Mouse (Mus musculus) stomach, embryonic 15.5 days (tissue): Measurements from ENCODE around the gene Opa3. TPM values are rescaled to one million over a fixed set of nuclear protein-coding genes. Genes with fewer than 3 reads are reported as not detected.

ENCODE experiments used
- ATAC-seq: fragments of 200-750 bp; cut with Nextera tagmentation; 2 replicates; pipeline ENCODE4 v1.8.0; 2017; ENCODE audit warnings: low read depth, moderate number of reproducible peaks, moderate TSS enrichment; ENCODE audit not compliant: insufficient read depth, low FRiP score
- H3K27ac ChIP-seq: fragments of 300-500 bp; sonication (generic); 2 replicates; pipeline ENCODE4 v1.5.1; 2015; ENCODE audit warnings: mild to moderate bottlenecking, inconsistent platforms
- H3K27me3 ChIP-seq: fragments of 300-500 bp; sonication (generic); replicated peaks from 2 replicates; pipeline ENCODE4 v1.6.1; 2015; ENCODE audit warnings: inconsistent platforms
- H3K36me3 ChIP-seq: fragments of 300-500 bp; sonication (generic); 2 replicates; pipeline ENCODE4 v1.6.1; 2015; ENCODE audit warnings: inconsistent platforms
- H3K4me1 ChIP-seq: fragments of 300-500 bp; sonication (generic); 2 replicates; pipeline ENCODE4 v1.6.1; 2015; ENCODE audit warnings: inconsistent platforms
- H3K4me2 ChIP-seq: fragments of 300-500 bp; sonication (generic); 2 replicates; pipeline ENCODE4 v1.6.1; 2015; ENCODE audit warnings: mild to moderate bottlenecking, inconsistent platforms
- H3K4me3 ChIP-seq: fragments of 300-500 bp; sonication (generic); replicated peaks from 2 replicates; pipeline ENCODE4 v1.5.1; 2015; ENCODE audit warnings: inconsistent platforms
- H3K9ac ChIP-seq: fragments of 300-500 bp; sonication (generic); 2 replicates; pipeline ENCODE4 v1.6.1; 2015; ENCODE audit warnings: inconsistent platforms
- H3K9me3 ChIP-seq: fragments of 300-500 bp; sonication (generic); 2 replicates; pipeline ENCODE4 v1.6.1; 2016; ENCODE audit warnings: inconsistent platforms
- WGBS: fragments of 180-500 bp; shearing (Covaris S2); methylation state at CpG from one replicate; pipeline ENCODE4 v1.1.7; 2015; 5-methylcytosine and 5-hydroxymethylcytosine counted together
- microRNA counts: library from miRNA; unstranded; fragments of <30 nt; microRNA quantifications from one replicate; lab custom pipeline; 2016
- microRNA-seq: library from miRNA; unstranded; fragments of <30 nt; microRNA quantifications from one replicate; pipeline ENCODE4, GENCODE M21; 2016
- polyA plus RNA-seq: library from polyadenylated mRNA; unstranded; fragments of >200 nt; fragmentation: Nextera tagmentation; extraction: Ambion mirVana; gene quantifications from 2 replicates; pipeline ENCODE4 v1.2.1, GENCODE M21; 2015

The Opa3 gene
- polyA plus RNA-seq, 1 experiment from 2014 or later = 32.3 TPM

DNA sequence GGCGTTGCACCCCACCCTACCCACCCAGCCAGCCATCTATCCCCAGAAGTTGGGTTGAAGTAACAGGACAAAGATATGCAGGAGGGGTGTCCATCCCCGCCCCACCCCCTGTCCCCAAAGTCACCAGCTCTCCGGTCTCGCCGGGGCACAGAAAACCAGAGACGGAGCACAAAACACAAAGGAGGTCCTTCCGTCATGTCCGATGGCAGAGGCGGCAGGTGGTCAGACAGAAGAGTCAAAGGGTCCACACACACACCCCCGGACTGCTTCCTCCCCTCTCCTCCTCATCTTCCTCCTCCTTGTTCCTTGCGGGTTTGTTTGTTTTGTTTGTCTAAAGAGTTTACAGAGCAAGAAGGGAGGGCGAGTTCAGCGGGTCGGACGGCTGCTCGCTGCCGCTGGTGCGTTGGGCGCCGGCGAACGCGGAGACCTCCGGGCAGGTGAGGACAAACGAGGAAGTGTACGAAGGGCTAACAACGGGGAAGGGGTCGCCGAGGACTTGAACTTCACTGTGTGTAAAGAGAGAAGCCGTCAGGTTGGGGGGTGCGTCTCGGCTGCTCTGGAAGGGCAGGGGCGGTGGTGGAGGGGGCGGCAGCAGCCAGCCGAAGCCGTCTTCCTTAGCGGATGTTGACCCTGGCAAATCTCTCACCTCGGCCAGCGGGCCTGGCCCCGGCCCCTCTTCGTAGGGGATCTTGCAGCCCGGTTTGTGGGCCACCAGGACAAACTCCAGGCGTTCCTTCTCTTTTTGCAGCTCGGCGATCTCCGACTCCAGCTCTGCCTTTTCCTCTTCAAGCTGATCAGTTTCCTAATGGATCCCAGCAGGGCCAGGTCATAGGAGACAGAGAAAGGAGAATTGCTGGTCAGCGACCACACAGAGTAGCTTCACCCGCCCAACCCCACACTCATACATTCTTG is 76.6 kb downstream of the Opa3 start:
- Histone ChIP-seq H3K9me3 (no peaks in the 10 kb centered on the region), H3K36me3 (no peaks in the 10 kb centered on the region), H3K27ac (no peak overlapping the region), H3K4me2 (peak overlapping the region; percentile 63), H3K9ac (0 out of 2 replicates have a peak overlapping the region, but pooled peaks have one; percentile 5), H3K4me1 (peaks cover 43% of the 10 kb centered on the region), H3K27me3 (peaks cover 61% of the 10 kb centered on the region), H3K4me3 (peak overlapping the region; percentile 39)
- WGBS = 2% methylated on average over 47 of the region's 48 CpGs
- ATAC-seq = no peak

DNA sequence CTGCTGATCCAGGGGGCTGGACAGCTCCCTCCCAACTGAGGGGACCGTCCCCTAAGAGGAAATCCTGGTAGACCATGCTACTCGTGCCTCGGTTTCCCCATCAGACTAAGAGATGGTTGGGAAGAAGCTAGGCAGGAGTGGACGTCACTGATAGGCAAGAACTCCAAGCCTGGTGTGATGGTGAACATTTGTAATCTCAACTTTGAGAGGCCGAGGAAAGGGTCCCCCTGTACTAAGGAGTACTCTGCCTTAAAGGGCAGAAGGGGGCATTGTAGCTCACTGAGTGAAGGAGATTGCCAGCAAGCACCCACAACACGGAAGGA is 77.2 kb downstream of the Opa3 start:
- H3K9me3 ChIP-seq = no peaks in the 10 kb centered on the region
- peaks cover 44% of the 10 kb centered on the region for H3K4me1 ChIP-seq
- no peak overlapping the region for H3K4me3 ChIP-seq
- no peak overlapping the region for H3K4me2 ChIP-seq
- WGBS = 8% methylated on average over 6 of the region's 6 CpGs
- no peaks in the 10 kb centered on the region for H3K36me3 ChIP-seq
- no peak for ATAC-seq
- H3K27ac ChIP-seq = no peak overlapping the region
- H3K27me3 ChIP-seq = peaks cover 61% of the 10 kb centered on the region
- H3K9ac ChIP-seq = no peak overlapping the region

MicroRNAs encoded within 50 kb of the gene (microRNA counts, 519-probe panel; counts per million panel counts)
- 1,739 counts per million, percentile 13 among the panel's probes with 10 or more counts for microRNA mmu-miR-330 (lab: Ali Mortazavi, UCI)

Small RNA genes lying within 50 kb of the gene (microRNA-seq; reads per million reads assigned to microRNA genes)
- gene Mir330 = 195 reads per million, percentile 58 among the genes with 10 or more reads in this experiment

Other genes starting within 250 kb of the Opa3 start
- gene Nanos2, start 240.9 kb upstream of the Opa3 start, polyA plus RNA-seq = not detected in 2 replicates
- 2.8 and 3.7 TPM in 2 replicates for gene Mypop, start 237.1 kb upstream of the Opa3 start, polyA plus RNA-seq
- 23.5 and 28.0 TPM in 2 replicates for gene Irf2bp1, start 224.3 kb upstream of the Opa3 start, polyA plus RNA-seq
- gene Foxa3, start 204.8 kb upstream of the Opa3 start, polyA plus RNA-seq = 30.2 and 32.7 TPM in 2 replicates
- 28.1 and 32.3 TPM in 2 replicates for gene Sympk, start 204.0 kb upstream of the Opa3 start, polyA plus RNA-seq
- gene Rsph6a, start 173.6 kb upstream of the Opa3 start, polyA plus RNA-seq = not detected in 2 replicates
- 13.7 and 15.1 TPM in 2 replicates for gene Dmwd, start 152.1 kb upstream of the Opa3 start, polyA plus RNA-seq
- 73.9 and 77.2 TPM in 2 replicates for gene Dmpk, start 144.5 kb upstream of the Opa3 start, polyA plus RNA-seq
- 10.8 and 12.1 TPM in 2 replicates for gene Six5, start 133.7 kb upstream of the Opa3 start, polyA plus RNA-seq
- gene Gm4969, start 110.0 kb upstream of the Opa3 start, polyA plus RNA-seq = 2.8 and 3.2 TPM in 2 replicates
- 11.6 and 12.8 TPM in 2 replicates for gene Fbxo46, start 108.5 kb upstream of the Opa3 start, polyA plus RNA-seq
- gene Qpctl, start 79.0 kb upstream of the Opa3 start, polyA plus RNA-seq = 13.5 and 14.7 TPM in 2 replicates
- 131 and 141 TPM in 2 replicates for gene Snrpd2, start 78.6 kb upstream of the Opa3 start, polyA plus RNA-seq
- 2.3 and 2.9 TPM in 2 replicates for gene Gipr, start 62.2 kb upstream of the Opa3 start, polyA plus RNA-seq
- 10.6 and 10.7 TPM in 2 replicates for gene Eml2, start 51.9 kb upstream of the Opa3 start, polyA plus RNA-seq
- 1.5 and 1.6 TPM in 2 replicates for gene Gpr4, start 15.8 kb upstream of the Opa3 start, polyA plus RNA-seq
- 106 and 111 TPM in 2 replicates for gene Vasp, start 43.5 kb downstream of the Opa3 start, polyA plus RNA-seq
- gene Ppm1n, start 51.7 kb downstream of the Opa3 start, polyA plus RNA-seq = 0.21 and 0.33 TPM in 2 replicates
- gene Rtn2, start 54.3 kb downstream of the Opa3 start, polyA plus RNA-seq = 10.6 and 13.9 TPM in 2 replicates
- gene Fosb, start 81.7 kb downstream of the Opa3 start, polyA plus RNA-seq = 0.12 and 0.17 TPM in 2 replicates
- 63.7 and 66.5 TPM in 2 replicates for gene Ercc1, start 116.4 kb downstream of the Opa3 start, polyA plus RNA-seq
- gene Cd3eap, start 131.1 kb downstream of the Opa3 start, polyA plus RNA-seq = 24.9 and 26.1 TPM in 2 replicates
- 7.8 and 8.9 TPM in 2 replicates for gene Ppp1r13l, start 131.4 kb downstream of the Opa3 start, polyA plus RNA-seq
- 13.5 and 14.8 TPM in 2 replicates for gene Ercc2, start 153.7 kb downstream of the Opa3 start, polyA plus RNA-seq
- gene Klc3, start 175.8 kb downstream of the Opa3 start, polyA plus RNA-seq = 9.7 and 10.4 TPM in 2 replicates
- 17.4 and 19.1 TPM in 2 replicates for gene Ckm, start 176.4 kb downstream of the Opa3 start, polyA plus RNA-seq
- 7.8 and 7.9 TPM in 2 replicates for gene Mark4, start 230.5 kb downstream of the Opa3 start, polyA plus RNA-seq
- gene Exoc3l2, start 235.0 kb downstream of the Opa3 start, polyA plus RNA-seq = 0.94 and 1.3 TPM in 2 replicates